Mouse (Mus musculus) lung, adult 2 months (tissue): ENCODE results near the gene Camkv.

Experiments
- CTCF ChIP-seq: fragments of 200-500 bp; IDR thresholded peaks from 2 replicates; pipeline ENCODE4 v1.5.1; 2011; ENCODE audit warnings: mild to moderate bottlenecking, low read length, control low read depth; ENCODE audit not compliant: insufficient read depth
- POLR2A ChIP-seq: fragments of 200-500 bp; IDR thresholded peaks from 2 replicates; pipeline ENCODE4 v1.6.1; 2011; ENCODE audit warnings: low read depth, mild to moderate bottlenecking, control low read depth, low read length, borderline replicate concordance; ENCODE audit errors: extremely low read depth

GRCm38 (mm10) chr9:107971690-107972541, 36.4 kb downstream of the Camkv start:
- TF ChIP-seq POLR2A = no peak
- TF ChIP-seq CTCF = no peak
